Mouse (Mus musculus): ENCODE results near the gene Dnah8. TPM values are rescaled to one million over a fixed set of nuclear protein-coding genes. Genes with fewer than 3 reads are reported as not detected.

The Dnah8 gene
- polyA plus RNA-seq, 1 experiment from 2014 or later, result 6.1 TPM

GRCm38 (mm10) chr17:30842312-30842711 is 218.2 kb downstream of the Dnah8 start:
- no peak for ATAC-seq (ENCODE audit: borderline replicate concordance, extremely low read depth, low FRiP score, low TSS enrichment)

DNA sequence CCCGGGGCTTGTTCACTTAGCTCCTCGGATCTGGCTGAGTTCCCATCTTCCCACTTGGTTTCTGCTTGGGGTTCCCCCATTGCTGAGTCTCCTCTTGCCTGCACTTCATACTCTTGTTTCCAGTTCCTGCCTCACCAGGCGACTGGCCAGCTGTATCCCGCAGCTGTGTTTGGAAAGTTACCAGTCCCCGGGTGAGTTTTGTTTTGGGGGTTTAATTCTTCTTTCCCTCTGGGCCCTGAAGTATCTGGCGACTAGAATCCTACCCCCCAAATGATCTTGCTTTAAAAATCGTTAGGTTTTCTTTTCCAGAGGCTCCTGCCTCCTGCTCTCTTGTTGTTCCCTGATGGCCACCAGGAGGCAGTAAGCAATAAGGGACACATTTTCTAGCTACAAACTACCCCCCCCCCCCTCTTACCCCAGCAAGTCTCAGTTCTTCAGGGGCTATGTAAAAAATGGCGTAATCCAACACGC is 220.2 kb downstream of the Dnah8 start:
- Histone ChIP-seq H3K36me3 (no peaks in the 10 kb centered on the region), H3K27me3 (no peaks in the 10 kb centered on the region), H3K4me2 (no peak overlapping the region), H3K9me3 (no peaks in the 10 kb centered on the region), H3K4me1 (no peaks in the 10 kb centered on the region), H3K9ac (no peak overlapping the region), H3K4me3 (no peak overlapping the region), H3K27ac (no peak overlapping the region)
- 32% methylated on average over 9 of the region's 9 CpGs for WGBS
- ATAC-seq (ENCODE audit: borderline replicate concordance, extremely low read depth, low FRiP score, low TSS enrichment), result no peak

More at GRCm38 (mm10) chr17:30842312-30842711, 218.2 kb downstream of the Dnah8 start:
- 72% methylated on average over 6 of the region's 6 CpGs for WGBS
- no peak overlapping the region for H3K9ac ChIP-seq
- H3K9me3 ChIP-seq, result no peaks in the 10 kb centered on the region
- no peaks in the 10 kb centered on the region for H3K36me3 ChIP-seq
- no peak overlapping the region for H3K4me2 ChIP-seq
- no peaks in the 10 kb centered on the region for H3K27me3 ChIP-seq
- no peak overlapping the region for H3K4me3 ChIP-seq
- no peak overlapping the region for H3K27ac ChIP-seq
- H3K4me1 ChIP-seq, result no peaks in the 10 kb centered on the region

- 76% methylated on average over 7 of the region's 7 CpGs for WGBS
- Histone ChIP-seq H3K27ac (no peak overlapping the region), H3K4me3 (no peak overlapping the region), H3K9ac (no peak overlapping the region), H3K9me3 (no peaks in the 10 kb centered on the region), H3K4me1 (no peaks in the 10 kb centered on the region), H3K27me3 (no peaks in the 10 kb centered on the region), H3K4me2 (no peak overlapping the region), H3K36me3 (no peaks in the 10 kb centered on the region)
- no peak for ATAC-seq (ENCODE audit: borderline replicate concordance, extremely low read depth, low FRiP score, low TSS enrichment)
These were observed 223.3 kb downstream of the Dnah8 start for GRCm38 (mm10) chr17:30847498-30847897.

DNA sequence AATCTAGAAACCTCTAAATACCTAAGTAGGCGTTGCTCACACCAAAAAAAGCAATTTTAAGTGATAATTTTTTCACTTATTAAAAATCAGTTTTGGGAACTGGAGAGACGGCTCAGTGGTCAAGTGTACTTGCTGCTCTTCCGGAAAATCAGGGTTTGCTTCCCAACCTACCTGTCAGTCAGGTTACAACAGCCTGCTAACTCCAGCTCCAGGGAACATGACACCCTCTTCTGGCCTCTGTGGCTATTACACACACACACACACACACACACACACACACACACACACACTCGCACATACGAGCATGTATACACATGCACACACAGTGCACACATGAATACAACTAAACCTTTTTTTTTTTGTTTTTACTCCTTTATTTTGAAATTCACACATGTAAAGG is 223.9 kb downstream of the Dnah8 start:
- no peak for ATAC-seq (ENCODE audit: borderline replicate concordance, extremely low read depth, low FRiP score, low TSS enrichment)
- H3K27ac ChIP-seq, result no peak overlapping the region
- no peaks in the 10 kb centered on the region for H3K4me1 ChIP-seq
- WGBS, result 94% methylated on average over 5 of the region's 5 CpGs
- no peak overlapping the region for H3K4me3 ChIP-seq
- no peaks in the 10 kb centered on the region for H3K9me3 ChIP-seq
- H3K4me2 ChIP-seq, result no peak overlapping the region
- H3K9ac ChIP-seq, result no peak overlapping the region
- no peaks in the 10 kb centered on the region for H3K27me3 ChIP-seq
- no peaks in the 10 kb centered on the region for H3K36me3 ChIP-seq

DNA sequence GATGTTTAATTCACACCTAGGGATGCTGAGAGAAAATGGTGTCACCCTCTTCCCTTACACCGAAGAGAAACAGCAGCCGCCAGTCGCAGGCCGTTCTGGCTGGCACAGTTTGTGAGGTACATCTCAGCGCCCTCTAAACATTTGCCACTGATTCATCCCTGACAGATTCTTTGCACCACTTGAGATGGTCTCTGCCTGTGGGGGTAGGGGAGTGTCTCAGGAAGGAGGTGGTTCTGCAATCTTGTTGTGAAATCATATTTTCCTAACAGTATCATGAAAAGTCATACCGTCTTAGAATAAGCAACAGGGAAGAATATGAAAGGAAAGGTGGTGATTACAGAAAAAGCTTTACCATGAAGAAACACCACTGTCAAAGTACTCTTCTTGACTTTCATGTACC is 224.7 kb downstream of the Dnah8 start:
- Histone ChIP-seq H3K4me3 (no peak overlapping the region), H3K4me1 (no peaks in the 10 kb centered on the region), H3K9me3 (no peaks in the 10 kb centered on the region), H3K4me2 (no peak overlapping the region), H3K27me3 (no peaks in the 10 kb centered on the region), H3K27ac (no peak overlapping the region), H3K9ac (no peak overlapping the region), H3K36me3 (no peaks in the 10 kb centered on the region)
- no peak for ATAC-seq (ENCODE audit: borderline replicate concordance, extremely low read depth, low FRiP score, low TSS enrichment)
- 73% methylated on average over 6 of the region's 6 CpGs for WGBS

- no peak overlapping the region for H3K4me2 ChIP-seq
- 92% methylated on average over 12 of the region's 12 CpGs for WGBS
- H3K4me1 ChIP-seq, result no peaks in the 10 kb centered on the region
- H3K27me3 ChIP-seq, result no peaks in the 10 kb centered on the region
- H3K36me3 ChIP-seq, result no peaks in the 10 kb centered on the region
- ATAC-seq (ENCODE audit: borderline replicate concordance, extremely low read depth, low FRiP score, low TSS enrichment), result no peak
- H3K9me3 ChIP-seq, result no peaks in the 10 kb centered on the region
- no peak overlapping the region for H3K27ac ChIP-seq
- no peak overlapping the region for H3K9ac ChIP-seq
- no peak overlapping the region for H3K4me3 ChIP-seq
These were observed 225.7 kb downstream of the Dnah8 start for GRCm38 (mm10) chr17:30849813-30850212.

DNA sequence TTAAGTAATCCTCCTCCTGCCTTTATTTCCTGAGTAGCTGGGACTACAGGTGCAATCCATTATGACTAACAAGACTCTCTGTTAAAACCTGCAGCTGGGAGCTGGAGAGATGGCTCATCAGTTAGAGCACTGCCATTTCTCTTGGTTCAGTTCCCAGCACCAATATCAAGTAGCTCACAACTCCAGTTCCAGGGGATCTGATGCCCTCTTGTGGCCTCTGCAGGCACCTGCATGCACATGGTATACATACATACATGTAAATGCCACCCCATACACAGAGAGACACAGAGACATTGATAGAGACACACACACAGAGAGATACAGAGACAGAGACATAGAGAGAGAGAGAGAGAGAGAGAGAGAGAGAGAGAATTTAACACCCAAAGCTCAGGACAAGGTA is 228.2 kb downstream of the Dnah8 start:
- Histone ChIP-seq H3K4me3 (no peak overlapping the region), H3K9ac (no peak overlapping the region), H3K4me1 (no peaks in the 10 kb centered on the region), H3K9me3 (no peaks in the 10 kb centered on the region), H3K36me3 (no peaks in the 10 kb centered on the region), H3K27ac (no peak overlapping the region), H3K4me2 (no peak overlapping the region), H3K27me3 (no peaks in the 10 kb centered on the region)
- no peak for ATAC-seq (ENCODE audit: borderline replicate concordance, extremely low read depth, low FRiP score, low TSS enrichment)

DNA sequence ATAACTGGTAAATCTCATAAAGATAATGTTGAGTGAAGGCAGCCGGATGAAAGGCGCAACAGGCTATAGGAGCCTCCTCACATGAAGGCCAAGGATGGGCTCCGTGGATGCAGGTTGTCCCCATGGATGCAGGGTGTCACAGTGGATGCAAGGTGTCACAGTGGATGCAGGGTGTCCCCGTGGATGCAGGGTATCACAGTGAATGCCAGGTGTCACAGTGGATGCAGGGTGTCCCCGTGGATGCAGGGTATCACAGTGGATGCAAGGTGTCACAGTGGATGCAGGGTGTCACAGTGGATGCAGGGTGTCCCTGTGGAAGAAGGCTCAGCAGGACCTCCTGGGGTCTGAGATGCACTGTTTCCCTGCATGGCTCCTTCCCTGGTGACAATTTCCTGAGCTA is 233.2 kb downstream of the Dnah8 start:
- Histone ChIP-seq H3K9me3 (no peaks in the 10 kb centered on the region), H3K36me3 (no peaks in the 10 kb centered on the region), H3K4me1 (no peaks in the 10 kb centered on the region), H3K4me3 (no peak overlapping the region), H3K9ac (no peak overlapping the region), H3K27me3 (no peaks in the 10 kb centered on the region), H3K4me2 (no peak overlapping the region), H3K27ac (no peak overlapping the region; the same call in 1 of the 2 replicates)
- no peak for ATAC-seq (ENCODE audit: borderline replicate concordance, extremely low read depth, low FRiP score, low TSS enrichment)
- 86% methylated on average over 5 of the region's 5 CpGs for WGBS

- peak overlapping the region; percentile 42 for H3K27ac ChIP-seq
- no peak overlapping the region for H3K4me3 ChIP-seq
- 0 out of 2 replicates have a peak, but pooled peaks have one; percentile 13 for ATAC-seq (ENCODE audit: borderline replicate concordance, extremely low read depth, low FRiP score, low TSS enrichment)
- no peak overlapping the region for H3K9ac ChIP-seq
- H3K36me3 ChIP-seq, result no peaks in the 10 kb centered on the region
- 34% methylated on average over 11 of the region's 11 CpGs for WGBS
- no peaks in the 10 kb centered on the region for H3K4me1 ChIP-seq
- no peak overlapping the region for H3K4me2 ChIP-seq
- H3K9me3 ChIP-seq, result no peaks in the 10 kb centered on the region
- H3K27me3 ChIP-seq, result no peaks in the 10 kb centered on the region
These were observed 234.6 kb downstream of the Dnah8 start for GRCm38 (mm10) chr17:30858586-30859259.

DNA sequence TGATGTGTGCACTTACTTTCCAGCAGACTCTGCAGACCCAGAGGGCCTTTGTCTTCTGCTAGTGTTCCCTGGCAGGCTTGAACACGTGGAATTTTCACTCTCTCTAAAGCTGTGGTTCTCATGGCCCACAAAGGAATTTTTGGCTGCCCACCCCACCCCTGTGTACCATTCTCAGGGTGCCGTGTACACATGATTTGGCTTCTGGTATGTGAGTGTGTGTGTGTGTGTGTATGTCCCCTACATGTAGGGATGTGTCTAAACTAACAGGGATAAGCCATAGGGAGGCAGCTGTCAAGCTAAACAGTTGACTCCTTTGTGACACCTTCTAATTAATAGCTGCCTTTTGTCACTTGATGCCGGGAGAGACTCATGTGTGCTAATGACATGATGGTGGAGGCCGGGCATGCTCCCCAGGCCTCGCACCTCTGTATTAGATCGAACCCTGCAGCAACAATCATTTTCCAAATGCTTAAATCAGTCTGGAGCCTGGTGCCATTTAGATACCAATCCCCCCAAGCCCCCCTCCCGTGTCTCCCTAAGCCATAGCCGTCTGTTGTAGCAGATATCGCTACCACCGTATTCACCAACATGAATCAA is 235.9 kb downstream of the Dnah8 start:
- Histone ChIP-seq H3K27ac (no peak overlapping the region), H3K36me3 (no peaks in the 10 kb centered on the region), H3K4me1 (no peaks in the 10 kb centered on the region), H3K9ac (no peak overlapping the region), H3K9me3 (no peaks in the 10 kb centered on the region), H3K27me3 (no peaks in the 10 kb centered on the region), H3K4me2 (no peak overlapping the region), H3K4me3 (no peak overlapping the region)
- no peak for ATAC-seq (ENCODE audit: borderline replicate concordance, extremely low read depth, low FRiP score, low TSS enrichment)
- 53% methylated on average over 10 of the region's 10 CpGs for WGBS

GRCm38 (mm10) chr17:30860606-30861005 is 236.5 kb downstream of the Dnah8 start:
- no peak overlapping the region for H3K4me2 ChIP-seq
- no peak overlapping the region for H3K4me3 ChIP-seq
- H3K9me3 ChIP-seq, result no peaks in the 10 kb centered on the region
- WGBS, result 35% methylated on average over 6 of the region's 7 CpGs
- H3K27me3 ChIP-seq, result no peaks in the 10 kb centered on the region
- H3K9ac ChIP-seq, result no peak overlapping the region
- no peaks in the 10 kb centered on the region for H3K4me1 ChIP-seq
- H3K27ac ChIP-seq, result no peak overlapping the region
- no peaks in the 10 kb centered on the region for H3K36me3 ChIP-seq
- ATAC-seq (ENCODE audit: borderline replicate concordance, extremely low read depth, low FRiP score, low TSS enrichment), result no peak

- Histone ChIP-seq H3K4me3 (no peak overlapping the region), H3K9ac (no peak overlapping the region), H3K4me1 (0 out of 2 replicates have a peak, but pooled peaks cover 5% of the 10 kb centered on the region), H3K9me3 (no peaks in the 10 kb centered on the region), H3K36me3 (no peaks in the 10 kb centered on the region), H3K4me2 (no peak overlapping the region), H3K27me3 (no peaks in the 10 kb centered on the region), H3K27ac (no peak overlapping the region)
- WGBS, result 47% methylated on average over 8 of the region's 8 CpGs
- no peak for ATAC-seq (ENCODE audit: borderline replicate concordance, extremely low read depth, low FRiP score, low TSS enrichment)
These were observed 242.1 kb downstream of the Dnah8 start for GRCm38 (mm10) chr17:30866281-30866680.
